ENCODE assay signal across 29 mouse cellular contexts in genomic region chr2:179054441-179054840, GRCm38 (mm10).
DNase-seq lines count a peak whose midpoint lies in the region; ATAC-seq and TF ChIP-seq lines count a peak whose summit lies in the region.
"Had no signal": no experiment of that assay in that cellular context is flagged by ENCODE, and none has a peak within 500 bp of the region (broad histone marks: within the 10 kb centered on the region; RNA-seq: fewer than 3 reads in every experiment).

No protein-coding gene starts in this region.

- no peaks in the 10 kb centered on the region for H3K36me3 ChIP-seq in hindbrain, embryonic 13.5 days
- H3K36me3 ChIP-seq in hindbrain, embryonic 11.5 days (ENCODE audit: control insufficient read depth, insufficient read depth, low read length): no peaks in the 10 kb centered on the region
- no peaks in the 10 kb centered on the region for H3K36me3 ChIP-seq in midbrain, embryonic 13.5 days
- H3K36me3 ChIP-seq in midbrain, embryonic 11.5 days (ENCODE audit: control insufficient read depth, insufficient read depth, low read length): no peaks in the 10 kb centered on the region
- H3K36me3 ChIP-seq: G1E; heart, embryonic 13.5 days; limb, embryonic 13.5 days; liver, embryonic 12.5 days; midbrain, embryonic 12.5 days had no signal

- H3K27me3 ChIP-seq in hindbrain, embryonic 13.5 days: no peaks in the 10 kb centered on the region
- H3K27me3 ChIP-seq in hindbrain, embryonic 11.5 days (ENCODE audit: control insufficient read depth, insufficient read depth, low read length): no peaks in the 10 kb centered on the region
- 0 out of 2 replicates have a peak, but pooled peaks cover 4% of the 10 kb centered on the region for H3K27me3 ChIP-seq in midbrain, embryonic 13.5 days
- H3K27me3 ChIP-seq in midbrain, embryonic 11.5 days (ENCODE audit: control insufficient read depth, insufficient read depth, low read length): no peaks in the 10 kb centered on the region
- H3K27me3 ChIP-seq: CH12.LX; limb, embryonic 13.5 days; liver, embryonic 12.5 days; midbrain, embryonic 12.5 days; Patski had no signal

- ATAC-seq in hindbrain, embryonic 13.5 days (ENCODE audit: low FRiP score): no peak
- no peak for ATAC-seq in hindbrain, embryonic 11.5 days (ENCODE audit: low FRiP score)
- ATAC-seq in midbrain, embryonic 13.5 days: no peak
- no peak for ATAC-seq in midbrain, embryonic 11.5 days (ENCODE audit: low FRiP score)
- ATAC-seq: hindbrain, postnatal 0 days; intestine, embryonic 16.5 days; liver, embryonic 12.5 days; Patski had no signal

- peak overlapping the region; percentile 67 for H3K27ac ChIP-seq in hindbrain, embryonic 13.5 days
- H3K27ac ChIP-seq in hindbrain, embryonic 11.5 days (ENCODE audit: low read depth, low read length): no peak overlapping the region
- H3K27ac ChIP-seq in midbrain, embryonic 13.5 days: peak overlapping the region; percentile 62; the same call in 1 of the 2 replicates
- H3K27ac ChIP-seq in midbrain, embryonic 11.5 days (ENCODE audit: low read depth, low read length): no peak overlapping the region
- no peak overlapping the region for H3K27ac ChIP-seq in layer of hippocampus, adult 2 months
- H3K27ac ChIP-seq: heart, adult 2 months; heart, embryonic 13.5 days; hindbrain, postnatal 0 days; limb, embryonic 13.5 days; liver, embryonic 12.5 days; midbrain, embryonic 12.5 days had no signal

- no peak for DNase-seq in hindbrain, embryonic 11.5 days (ENCODE audit: low spot score)
- DNase-seq in midbrain, embryonic 11.5 days (ENCODE audit: low spot score, missing footprints): no peak
- DNase-seq in layer of hippocampus, adult 2 months (ENCODE audit: low spot score in 2 of 2): peak; percentile 21 to 27
- peak; percentile 16 to 26 for DNase-seq in layer of hippocampus, postnatal 36 days
- no peak for DNase-seq in cerebellum, postnatal 36 days
- DNase-seq: adrenal gland, postnatal 36 days; B cell, adult 2 months; cerebellum, adult 11-12 months; cerebellum, postnatal 10 days; gastrocnemius, postnatal 36 days; heart, adult 2 months; heart, postnatal 14 days; kidney, adult 9 months; kidney, postnatal 14 days; lung, adult 18-20 months; lung, postnatal 10 days; thymus, postnatal 4 days had no signal

- no peak overlapping the region for H3K9ac ChIP-seq in hindbrain, embryonic 13.5 days
- no peak overlapping the region for H3K9ac ChIP-seq in hindbrain, embryonic 11.5 days (ENCODE audit: low read depth, low read length)
- H3K9ac ChIP-seq in midbrain, embryonic 13.5 days (replicated peaks): no peak overlapping the region
- H3K9ac ChIP-seq in midbrain, embryonic 11.5 days (ENCODE audit: low read length): no peak overlapping the region
- H3K9ac ChIP-seq: heart, embryonic 13.5 days; limb, embryonic 13.5 days; liver, embryonic 12.5 days; midbrain, embryonic 12.5 days had no signal

- 0 out of 2 replicates have a peak overlapping the region, but pooled peaks have one; percentile 5 for H3K4me2 ChIP-seq in hindbrain, embryonic 13.5 days
- H3K4me2 ChIP-seq in hindbrain, embryonic 11.5 days (replicated peaks; ENCODE audit: low read depth, low read length): no peak overlapping the region
- no peak overlapping the region for H3K4me2 ChIP-seq in midbrain, embryonic 13.5 days (replicated peaks)
- H3K4me2 ChIP-seq in midbrain, embryonic 11.5 days: no peak overlapping the region
- H3K4me2 ChIP-seq: heart, embryonic 13.5 days; limb, embryonic 13.5 days; liver, embryonic 12.5 days; midbrain, embryonic 12.5 days had no signal

- H3K4me1 ChIP-seq in hindbrain, embryonic 13.5 days (replicated peaks): peaks cover 10% of the 10 kb centered on the region
- H3K4me1 ChIP-seq in hindbrain, embryonic 11.5 days (replicated peaks; ENCODE audit: control insufficient read depth, insufficient read depth, low read length): no peaks in the 10 kb centered on the region
- peaks cover 10% of the 10 kb centered on the region for H3K4me1 ChIP-seq in midbrain, embryonic 13.5 days (replicated peaks)
- H3K4me1 ChIP-seq in midbrain, embryonic 11.5 days (ENCODE audit: control insufficient read depth, insufficient read depth, low read length): no peaks in the 10 kb centered on the region
- H3K4me1 ChIP-seq: heart, embryonic 13.5 days; limb, embryonic 13.5 days; liver, embryonic 12.5 days had no signal

- no peaks in the 10 kb centered on the region for H3K9me3 ChIP-seq in hindbrain, embryonic 13.5 days
- no peaks in the 10 kb centered on the region for H3K9me3 ChIP-seq in hindbrain, embryonic 11.5 days (ENCODE audit: control insufficient read depth, low read length)
- H3K9me3 ChIP-seq in midbrain, embryonic 13.5 days: no peaks in the 10 kb centered on the region
- H3K9me3 ChIP-seq in midbrain, embryonic 11.5 days (ENCODE audit: control insufficient read depth, low read length): no peaks in the 10 kb centered on the region
- H3K9me3 ChIP-seq: heart, embryonic 13.5 days; limb, embryonic 13.5 days; liver, embryonic 12.5 days; midbrain, embryonic 12.5 days had no signal

- WGBS in hindbrain, embryonic 13.5 days: 52% methylated on average over 8 of the region's 8 CpGs
- 74% methylated on average over 8 of the region's 8 CpGs for WGBS in hindbrain, embryonic 11.5 days
- 72% methylated on average over 8 of the region's 8 CpGs for WGBS in midbrain, embryonic 13.5 days
- WGBS in midbrain, embryonic 11.5 days: 82% methylated on average over 8 of the region's 8 CpGs

- H3K4me3 ChIP-seq in hindbrain, embryonic 13.5 days: no peak overlapping the region
- no peak overlapping the region for H3K4me3 ChIP-seq in hindbrain, embryonic 11.5 days (ENCODE audit: low read depth, low read length)
- H3K4me3 ChIP-seq in midbrain, embryonic 13.5 days (replicated peaks): no peak overlapping the region
- H3K4me3 ChIP-seq in midbrain, embryonic 11.5 days (ENCODE audit: low read depth, low read length): no peak overlapping the region
- no peak overlapping the region for H3K4me3 ChIP-seq in layer of hippocampus, adult 2 months
- H3K4me3 ChIP-seq: heart, adult 2 months; heart, embryonic 13.5 days; limb, embryonic 13.5 days; liver, embryonic 12.5 days; midbrain, embryonic 12.5 days; myocyte had no signal

- TF ChIP-seq CTCF in layer of hippocampus, adult 2 months (conservative IDR thresholded peaks at IDR 0.05): no peak

Comparison
In these comparisons a context has a peak if more than half of its experiments do, and no peak if none do; other contexts are left out.
1. H3K27ac ChIP-seq: peak in hindbrain, embryonic 13.5 days (single experiment) and midbrain, embryonic 13.5 days (single experiment); none in hindbrain, embryonic 11.5 days (single experiment), midbrain, embryonic 11.5 days (single experiment) and layer of hippocampus, adult 2 months (single experiment).
2. DNase-seq: peak in layer of hippocampus, adult 2 months (2 of 2) and layer of hippocampus, postnatal 36 days (2 of 2); none in hindbrain, embryonic 11.5 days (single experiment), midbrain, embryonic 11.5 days (single experiment) and cerebellum, postnatal 36 days (0 of 2).